8 mouse cellular contexts compared by ENCODE assay signal in the genomic region with DNA sequence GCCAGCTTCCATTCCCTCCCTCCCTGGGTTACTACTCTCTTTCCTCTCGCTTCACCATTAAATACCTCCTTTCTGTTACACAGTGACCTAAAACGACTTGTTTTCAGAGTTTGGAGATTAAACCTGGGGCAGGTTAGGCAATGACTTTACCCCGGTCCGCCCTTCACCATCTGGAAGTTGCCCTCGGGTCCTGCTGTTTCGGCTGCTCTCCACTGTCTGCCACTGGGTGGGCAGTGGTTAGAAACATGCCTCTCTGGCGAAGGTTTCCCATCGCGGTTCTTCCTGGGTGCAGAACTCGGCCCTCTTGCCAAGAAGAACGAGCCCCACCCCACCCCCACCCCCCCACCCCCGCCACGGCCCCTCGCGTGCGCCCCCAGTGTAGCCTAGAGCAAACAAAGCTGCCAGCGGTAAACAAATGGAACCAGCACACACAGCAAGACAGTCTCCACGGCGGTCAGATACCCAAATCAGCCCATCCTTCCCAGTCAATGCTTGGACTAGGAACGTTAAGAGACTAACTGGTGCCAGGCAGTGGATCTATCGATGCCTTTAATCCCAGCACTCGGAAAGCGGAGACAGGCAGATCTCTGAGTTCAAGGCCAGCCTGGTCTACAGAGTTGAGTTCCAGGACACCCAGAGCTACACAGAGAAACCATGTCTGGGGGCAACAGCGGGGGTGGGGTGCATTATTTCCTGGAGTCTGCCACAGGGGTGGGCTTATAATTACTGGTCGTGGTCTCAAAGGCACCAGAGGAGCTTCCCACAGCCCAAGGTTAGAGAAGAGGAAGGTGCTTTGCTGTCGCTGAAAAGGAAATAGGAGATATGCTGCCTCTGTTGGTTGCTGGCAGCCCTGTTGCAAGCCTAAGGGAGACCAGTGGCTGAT. TPM values are rescaled to one million over a fixed set of nuclear protein-coding genes. Genes with fewer than 3 reads are reported as not detected.
A peak's percentile ranks its signal among the peaks of the same experiment; 100 is the strongest.
DNase-seq lines count a peak whose midpoint lies in the region; ATAC-seq and TF ChIP-seq lines count a peak whose summit lies in the region.

No protein-coding gene starts in this region.

- no peaks in the 10 kb centered on the region for H3K9me3 ChIP-seq in lung, embryonic 14.5 days (ENCODE audit: low read depth, low read length)
- no peaks in the 10 kb centered on the region for H3K9me3 ChIP-seq in limb, embryonic 11.5 days (ENCODE audit: control insufficient read depth, low read length)

- H3K27ac ChIP-seq in lung, embryonic 14.5 days (ENCODE audit: low read depth): no peak overlapping the region
- no peak overlapping the region for H3K27ac ChIP-seq in embryonic fibroblast, embryonic 13.5 days (ENCODE audit: insufficient read depth, low read length)
- no peak overlapping the region for H3K27ac ChIP-seq in limb, embryonic 11.5 days (replicated peaks; ENCODE audit: low read depth, low read length)
- peak overlapping the region; percentile 71 for H3K27ac ChIP-seq in olfactory bulb, adult 2 months (ENCODE audit: insufficient read depth, low read depth, low read length)

- 17% methylated on average over 26 of the region's 26 CpGs for WGBS in lung, embryonic 14.5 days
- WGBS in limb, embryonic 11.5 days: 23% methylated on average over 26 of the region's 26 CpGs
- 19% methylated on average over 26 of the region's 26 CpGs for WGBS in olfactory bulb, adult 2 months

- DNase-seq in lung, embryonic 14.5 days: peak; percentile 28
- DNase-seq in lung, postnatal 10 days: no peak
- no peak for DNase-seq in limb, embryonic 11.5 days (ENCODE audit: low spot score)
- no peak for DNase-seq in right cerebral cortex, postnatal 14 days
- no peak for DNase-seq in spleen, adult 12 weeks (ENCODE audit: low spot score)
- no peak for DNase-seq in frontal cortex, postnatal 25 days (ENCODE audit: low spot score in 2 of 2)

- peak overlapping the region; percentile 24; the same call in 1 of the 2 replicates for H3K9ac ChIP-seq in lung, embryonic 14.5 days
- no peak overlapping the region; the same call in 1 of the 2 replicates for H3K9ac ChIP-seq in limb, embryonic 11.5 days (ENCODE audit: low read length)

- H3K4me3 ChIP-seq in lung, embryonic 14.5 days (ENCODE audit: low read depth, low read length): peak overlapping the region; percentile 33
- H3K4me3 ChIP-seq in embryonic fibroblast, embryonic 13.5 days (ENCODE audit: insufficient read depth, low read length): peak overlapping the region; percentile 9
- peak overlapping the region; percentile 30 for H3K4me3 ChIP-seq in limb, embryonic 11.5 days (ENCODE audit: low read depth, low read length)
- peak overlapping the region; percentile 50 for H3K4me3 ChIP-seq in olfactory bulb, adult 2 months (ENCODE audit: insufficient read depth, low read depth, low read length)

- H3K4me2 ChIP-seq in lung, embryonic 14.5 days: peak overlapping the region; percentile 81
- H3K4me2 ChIP-seq in limb, embryonic 11.5 days (ENCODE audit: low read depth, severe bottlenecking): peak overlapping the region; percentile 71

- peaks cover 5% of the 10 kb centered on the region for H3K4me1 ChIP-seq in lung, embryonic 14.5 days (ENCODE audit: insufficient read depth)
- no peaks in the 10 kb centered on the region for H3K4me1 ChIP-seq in embryonic fibroblast, embryonic 13.5 days (ENCODE audit: control insufficient read depth, insufficient read depth, low read length)
- H3K4me1 ChIP-seq in limb, embryonic 11.5 days (ENCODE audit: control insufficient read depth, insufficient read depth, low read length): 0 out of 2 replicates have a peak, but pooled peaks cover 5% of the 10 kb centered on the region
- peaks cover 26% of the 10 kb centered on the region for H3K4me1 ChIP-seq in olfactory bulb, adult 2 months (ENCODE audit: control insufficient read depth, insufficient read depth, low read length)

- no peaks in the 10 kb centered on the region for H3K27me3 ChIP-seq in lung, embryonic 14.5 days (ENCODE audit: insufficient read depth, low read length)
- H3K27me3 ChIP-seq in limb, embryonic 11.5 days (ENCODE audit: control insufficient read depth, insufficient read depth, low read length): 0 out of 2 replicates have a peak, but pooled peaks cover 4% of the 10 kb centered on the region

- TF ChIP-seq CTCF in lung, embryonic 14.5 days (IDR thresholded peaks at IDR 0.05; ENCODE audit: low read depth): no peak
- no peak for TF ChIP-seq CTCF in embryonic fibroblast, embryonic 13.5 days (IDR thresholded peaks at IDR 0.05; ENCODE audit: borderline replicate concordance, insufficient read depth, low read length)
- TF ChIP-seq CTCF in olfactory bulb, adult 2 months (IDR thresholded peaks at IDR 0.05; ENCODE audit: insufficient read depth, low read depth, low read length): no peak

- ATAC-seq in lung, embryonic 14.5 days (ENCODE audit: insufficient read depth): 0 out of 2 replicates have a peak, but pooled peaks have one; percentile 21
- ATAC-seq in limb, embryonic 11.5 days (ENCODE audit: insufficient number of reproducible peaks, low FRiP score, low TSS enrichment, low read depth): no peak

- no peaks in the 10 kb centered on the region for H3K36me3 ChIP-seq in lung, embryonic 14.5 days (ENCODE audit: insufficient read depth)
- no peaks in the 10 kb centered on the region for H3K36me3 ChIP-seq in limb, embryonic 11.5 days (ENCODE audit: control insufficient read depth, insufficient read depth, low read length)

- no peak for TF ChIP-seq POLR2A in embryonic fibroblast, embryonic 13.5 days (IDR thresholded peaks at IDR 0.05; ENCODE audit: low read depth, low read length)
- TF ChIP-seq POLR2A in olfactory bulb, adult 2 months (IDR thresholded peaks at IDR 0.05; ENCODE audit: insufficient read depth, low read depth, low read length): no peak

RNA-seq across cellular contexts. Expression of a gene that starts 8.2 kb away (rescaled TPM):
- polyA plus RNA-seq in lung, embryonic 14.5 days (2014; fragmentation: Nextera tagmentation; extraction: Ambion mirVana): 0.33 TPM in 1 of 2 replicates, not detected in the other
- not detected in 2 replicates for polyA plus RNA-seq in embryonic fibroblast, embryonic 13.5 days (2011; ENCODE audit: insufficient read length, low read depth, missing spikeins)
- 0.04 TPM in 1 of 2 replicates, not detected in the other for polyA plus RNA-seq in limb, embryonic 11.5 days (2014; fragmentation: Nextera tagmentation; extraction: Ambion mirVana)
- polyA plus RNA-seq in olfactory bulb, adult 2 months (2012; ENCODE audit: insufficient read depth, insufficient read length, low replicate concordance, missing spikeins): not detected in 2 replicates

RNA-seq across cellular contexts. Expression of a gene that starts 25.7 kb away (rescaled TPM):
- polyA plus RNA-seq in lung, embryonic 14.5 days (2014; fragmentation: Nextera tagmentation; extraction: Ambion mirVana): 276 and 293 TPM in 2 replicates
- 231 and 241 TPM in 2 replicates for polyA plus RNA-seq in embryonic fibroblast, embryonic 13.5 days (2011; ENCODE audit: insufficient read length, low read depth, missing spikeins)
- 314 and 346 TPM in 2 replicates for polyA plus RNA-seq in limb, embryonic 11.5 days (2014; fragmentation: Nextera tagmentation; extraction: Ambion mirVana)
- 674 and 1,250 TPM in 2 replicates for polyA plus RNA-seq in olfactory bulb, adult 2 months (2012; ENCODE audit: insufficient read depth, insufficient read length, low replicate concordance, missing spikeins)

RNA-seq across cellular contexts. Expression of a gene that starts 31.7 kb away (rescaled TPM):
- 0.42 and 2.4 TPM in 2 replicates for polyA plus RNA-seq in lung, embryonic 14.5 days (2014; fragmentation: Nextera tagmentation; extraction: Ambion mirVana)
- polyA plus RNA-seq in embryonic fibroblast, embryonic 13.5 days (2011; ENCODE audit: insufficient read length, low read depth, missing spikeins): 0.76 TPM in 1 of 2 replicates, not detected in the other
- 3.4 TPM in 1 of 2 replicates, not detected in the other for polyA plus RNA-seq in limb, embryonic 11.5 days (2014; fragmentation: Nextera tagmentation; extraction: Ambion mirVana)
- polyA plus RNA-seq in olfactory bulb, adult 2 months (2012; ENCODE audit: insufficient read depth, insufficient read length, low replicate concordance, missing spikeins): not detected in 2 replicates
